Mouse (Mus musculus) naive thymus-derived CD4-positive, alpha-beta T cell, adult 5 months (primary cell): Measurements from ENCODE around the gene Guf1. TPM values are rescaled to one million over a fixed set of nuclear protein-coding genes. Genes with fewer than 3 reads are reported as not detected.

Source experiments
- polyA plus RNA-seq: library from polyadenylated mRNA; unstranded; fragments of 100-300 nt; shearing (Covaris generic); gene quantifications from one replicate; pipeline ENCODE4 v1.2.1, GENCODE M21; 2017

The Guf1 gene
- polyA plus RNA-seq: 27.2 TPM

DNA sequence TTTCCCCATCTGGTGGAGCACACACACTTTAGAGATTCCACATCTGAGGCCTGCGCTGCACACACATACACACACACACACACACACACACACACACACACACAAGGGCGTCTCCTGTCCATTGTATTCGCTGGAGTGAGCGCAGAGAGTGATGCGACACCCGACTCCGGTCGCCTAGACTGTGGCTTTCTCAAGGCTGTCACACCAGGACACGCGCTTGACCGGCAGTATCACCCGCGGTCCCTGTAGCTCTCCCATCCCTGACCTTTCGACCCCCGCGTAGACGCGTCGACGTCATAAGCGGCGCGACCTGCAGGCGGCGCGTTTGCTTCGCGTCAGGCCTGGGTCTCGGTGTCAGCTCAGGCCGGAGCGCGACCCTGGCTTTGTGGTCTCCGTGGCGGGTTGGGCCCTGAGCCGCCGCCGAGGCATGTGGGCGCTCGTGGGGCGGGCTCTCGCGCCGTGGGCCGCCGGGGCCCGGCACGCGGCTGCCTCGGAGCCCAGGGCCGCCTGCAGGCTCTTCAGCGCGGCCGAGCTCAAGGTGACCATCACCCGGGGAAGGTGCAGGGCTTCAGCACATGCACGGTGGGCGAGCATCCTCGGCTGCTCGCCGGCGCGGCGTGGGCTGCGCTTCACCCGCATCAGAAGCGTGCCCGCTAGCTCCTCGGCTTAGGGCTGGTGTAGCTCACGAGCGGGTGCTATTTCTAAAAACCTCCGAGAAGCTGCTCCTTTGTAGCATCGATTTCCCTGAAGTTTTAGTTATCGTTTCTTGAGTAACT is at the start of gene Guf1:
Guf1 (plus strand) TSS at position 296 of the 776 bp plus-strand sequence.

DNA sequence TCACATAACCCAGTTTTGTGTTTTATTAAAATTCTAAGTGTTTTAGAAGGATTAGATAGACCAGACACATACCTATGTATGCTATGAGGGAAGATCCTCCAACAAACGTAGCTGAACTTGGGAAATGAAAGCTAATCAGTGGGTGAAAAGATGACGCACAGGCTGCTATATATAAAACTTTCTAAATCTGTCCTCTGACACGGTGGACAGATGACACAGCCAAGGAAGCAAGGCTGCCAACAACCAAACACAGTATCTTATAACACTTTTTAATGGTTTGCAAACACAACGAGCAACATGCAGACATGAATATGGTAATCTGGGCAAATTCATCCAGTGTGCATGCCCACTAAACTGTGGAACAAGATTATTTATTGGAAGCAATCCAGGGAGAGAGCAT is 14.2 kb upstream of the Guf1 start, which contains the start of gene Yipf7:
Yipf7 (minus strand) TSS at position 160 of the 400 bp plus-strand sequence.

DNA sequence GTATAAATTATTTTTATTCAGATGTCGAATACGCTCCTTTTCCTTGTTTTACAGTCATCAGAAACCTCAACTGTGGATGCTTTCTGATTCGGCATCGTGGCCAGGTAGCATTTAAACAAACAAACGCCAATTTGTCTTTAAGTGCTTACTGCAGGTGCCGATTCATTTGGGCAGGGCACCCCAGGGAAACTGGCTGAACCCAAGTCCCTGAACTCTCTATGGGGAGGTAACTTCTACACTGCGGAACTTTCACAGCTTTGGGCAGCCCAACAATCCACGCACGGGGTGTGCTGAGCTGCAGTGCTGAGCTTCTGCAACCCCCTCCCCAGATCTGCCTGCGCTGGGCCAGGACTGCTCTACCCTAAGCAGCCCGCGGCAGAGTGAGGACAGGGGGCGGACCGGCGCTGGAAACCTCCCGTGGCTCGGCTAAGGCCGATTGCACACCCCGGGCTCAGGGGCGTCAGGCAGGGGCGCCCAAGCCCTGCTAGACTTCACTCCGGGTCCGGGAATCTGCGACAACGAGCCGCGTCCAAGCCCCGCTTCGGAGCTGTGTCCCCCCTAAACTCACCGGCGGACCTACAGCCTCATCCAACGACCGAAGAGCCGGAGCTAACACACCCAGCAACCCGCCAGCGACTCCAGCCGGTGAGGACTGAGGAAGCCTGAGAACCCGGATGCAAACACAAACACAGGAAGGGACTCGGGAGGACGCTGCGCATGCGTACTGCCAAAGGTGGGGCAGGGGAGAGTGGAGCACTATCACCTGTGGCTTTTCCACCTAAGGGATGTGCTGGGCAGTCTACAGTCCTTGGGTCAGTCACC is 35.1 kb downstream of the Guf1 start, which contains the start of gene Gnpda2:
Gnpda2 (minus strand) TSS at position 701 of the 822 bp plus-strand sequence.

Other genes starting within 250 kb of the Guf1 start
- not detected for gene Kctd8, start 215.2 kb upstream of the Guf1 start, polyA plus RNA-seq
- not detected for gene Yipf7, start 14.3 kb upstream of the Guf1 start, polyA plus RNA-seq
- 38.9 TPM for gene Gnpda2, start 35.4 kb downstream of the Guf1 start, polyA plus RNA-seq